Mouse (Mus musculus): ENCODE data around the gene Baz1a. TPM values are rescaled to one million over a fixed set of nuclear protein-coding genes. Genes with fewer than 3 reads are reported as not detected.

Baz1a gene
- polyA plus RNA-seq, 1 experiment, result 9.6 TPM

- H3K27ac ChIP-seq (ENCODE audit: control insufficient read depth, insufficient read depth, low read length), result no peak overlapping the region
- no peak for DNase-seq
- TF ChIP-seq POLR2A (IDR thresholded peaks at IDR 0.05; ENCODE audit: control insufficient read depth, extremely low read depth, insufficient read depth, low read length, poor library complexity), result no peak
- no peak for TF ChIP-seq CTCF (IDR thresholded peaks at IDR 0.05; ENCODE audit: borderline replicate concordance, control insufficient read depth, extremely low read depth, insufficient read depth, low read length, poor library complexity)
- H3K4me3 ChIP-seq (ENCODE audit: control insufficient read depth, insufficient read depth, low read length), result no peak overlapping the region
- WGBS, result 20% methylated on average over 3 of the region's 3 CpGs
- H3K4me1 ChIP-seq (replicated peaks; ENCODE audit: control insufficient read depth, insufficient read depth, low read length), result no peaks in the 10 kb centered on the region
- H3K27me3 ChIP-seq (ENCODE audit: control insufficient read depth, insufficient read depth, low read length), result no peaks in the 10 kb centered on the region
- no peaks in the 10 kb centered on the region for H3K36me3 ChIP-seq (ENCODE audit: control insufficient read depth, insufficient read depth, low read length)
These were observed 12.9 kb upstream of the Baz1a start for GRCm38 (mm10) chr12:55027088-55027487.

- H3K4me1 ChIP-seq (replicated peaks; ENCODE audit: control insufficient read depth, insufficient read depth, low read length), result peaks cover 4% of the 10 kb centered on the region
- no peak overlapping the region for H3K27ac ChIP-seq (ENCODE audit: control insufficient read depth, insufficient read depth, low read length)
- 92% methylated on average over 2 of the region's 2 CpGs for WGBS
- H3K4me3 ChIP-seq (ENCODE audit: control insufficient read depth, insufficient read depth, low read length), result no peak overlapping the region
- H3K27me3 ChIP-seq (ENCODE audit: control insufficient read depth, insufficient read depth, low read length), result no peaks in the 10 kb centered on the region
- H3K36me3 ChIP-seq (ENCODE audit: control insufficient read depth, insufficient read depth, low read length), result no peaks in the 10 kb centered on the region
- no peak for TF ChIP-seq POLR2A (IDR thresholded peaks at IDR 0.05; ENCODE audit: control insufficient read depth, extremely low read depth, insufficient read depth, low read length, poor library complexity)
- no peak for DNase-seq
These were observed 9.1 kb upstream of the Baz1a start for GRCm38 (mm10) chr12:55023284-55023683.

- Histone ChIP-seq H3K27ac (ENCODE audit: control insufficient read depth, insufficient read depth, low read length) (0 out of 2 replicates have a peak overlapping the region, but pooled peaks have one; percentile 2), H3K36me3 (ENCODE audit: control insufficient read depth, insufficient read depth, low read length) (no peaks in the 10 kb centered on the region), H3K4me1 (replicated peaks; ENCODE audit: control insufficient read depth, insufficient read depth, low read length) (peaks cover 13% of the 10 kb centered on the region), H3K27me3 (ENCODE audit: control insufficient read depth, insufficient read depth, low read length) (no peaks in the 10 kb centered on the region), H3K4me3 (ENCODE audit: control insufficient read depth, insufficient read depth, low read length) (no peak overlapping the region)
- no peak for DNase-seq
- 38% methylated on average over 7 of the region's 7 CpGs for WGBS
- TF ChIP-seq POLR2A (IDR thresholded peaks at IDR 0.05; ENCODE audit: control insufficient read depth, extremely low read depth, insufficient read depth, low read length, poor library complexity) (no peak), CTCF (IDR thresholded peaks at IDR 0.05; ENCODE audit: borderline replicate concordance, control insufficient read depth, extremely low read depth, insufficient read depth, low read length, poor library complexity) (no peak)
These were observed 5.3 kb upstream of the Baz1a start for GRCm38 (mm10) chr12:55019421-55019877.

- no peak for DNase-seq
- H3K27ac ChIP-seq (ENCODE audit: control insufficient read depth, insufficient read depth, low read length), result 0 out of 2 replicates have a peak overlapping the region, but pooled peaks have one; percentile 8
- H3K4me3 ChIP-seq (ENCODE audit: control insufficient read depth, insufficient read depth, low read length), result no peak overlapping the region
- H3K27me3 ChIP-seq (ENCODE audit: control insufficient read depth, insufficient read depth, low read length), result no peaks in the 10 kb centered on the region
- WGBS, result 59% methylated on average over 9 of the region's 9 CpGs
- TF ChIP-seq CTCF (IDR thresholded peaks at IDR 0.05; ENCODE audit: borderline replicate concordance, control insufficient read depth, extremely low read depth, insufficient read depth, low read length, poor library complexity), result no peak
- TF ChIP-seq POLR2A (IDR thresholded peaks at IDR 0.05; ENCODE audit: control insufficient read depth, extremely low read depth, insufficient read depth, low read length, poor library complexity), result no peak
- H3K4me1 ChIP-seq (replicated peaks; ENCODE audit: control insufficient read depth, insufficient read depth, low read length), result peaks cover 13% of the 10 kb centered on the region
- H3K36me3 ChIP-seq (ENCODE audit: control insufficient read depth, insufficient read depth, low read length), result no peaks in the 10 kb centered on the region
These were observed 3.1 kb upstream of the Baz1a start for GRCm38 (mm10) chr12:55017119-55017721.

GRCm38 (mm10) chr12:55016339-55017118 lies 2.4 kb upstream of the Baz1a start:
- Histone ChIP-seq H3K4me1 (replicated peaks; ENCODE audit: control insufficient read depth, insufficient read depth, low read length) (peaks cover 13% of the 10 kb centered on the region), H3K36me3 (ENCODE audit: control insufficient read depth, insufficient read depth, low read length) (no peaks in the 10 kb centered on the region), H3K4me3 (ENCODE audit: control insufficient read depth, insufficient read depth, low read length) (no peak overlapping the region), H3K27me3 (ENCODE audit: control insufficient read depth, insufficient read depth, low read length) (no peaks in the 10 kb centered on the region), H3K27ac (ENCODE audit: control insufficient read depth, insufficient read depth, low read length) (peak overlapping the region; percentile 8; the same call in 1 of the 2 replicates)
- 33% methylated on average over 8 of the region's 8 CpGs for WGBS
- no peak for DNase-seq
- TF ChIP-seq CTCF (IDR thresholded peaks at IDR 0.05; ENCODE audit: borderline replicate concordance, control insufficient read depth, extremely low read depth, insufficient read depth, low read length, poor library complexity) (no peak), POLR2A (IDR thresholded peaks at IDR 0.05; ENCODE audit: control insufficient read depth, extremely low read depth, insufficient read depth, low read length, poor library complexity) (no peak)

- TF ChIP-seq CTCF (IDR thresholded peaks at IDR 0.05; ENCODE audit: borderline replicate concordance, control insufficient read depth, extremely low read depth, insufficient read depth, low read length, poor library complexity), result no peak
- Histone ChIP-seq H3K27me3 (ENCODE audit: control insufficient read depth, insufficient read depth, low read length) (no peaks in the 10 kb centered on the region), H3K4me3 (ENCODE audit: control insufficient read depth, insufficient read depth, low read length) (no peak overlapping the region), H3K4me1 (replicated peaks; ENCODE audit: control insufficient read depth, insufficient read depth, low read length) (peaks cover 13% of the 10 kb centered on the region), H3K36me3 (ENCODE audit: control insufficient read depth, insufficient read depth, low read length) (no peaks in the 10 kb centered on the region), H3K27ac (ENCODE audit: control insufficient read depth, insufficient read depth, low read length) (no peak overlapping the region)
- 9% methylated on average over 5 of the region's 5 CpGs for WGBS
- peak; percentile 66 for DNase-seq
These were observed 1.3 kb upstream of the Baz1a start for GRCm38 (mm10) chr12:55015428-55015827.

Data from thymus, adult 2 months (tissue).